Mouse (Mus musculus): Measurements from ENCODE around the gene Bpifb6. TPM values are rescaled to one million over a fixed set of nuclear protein-coding genes. Genes with fewer than 3 reads are reported as not detected.

Bpifb6 gene
- polyA plus RNA-seq, 1 experiment: 0.06 TPM

GRCm38 (mm10) chr2:153874745-153875144, 25.4 kb upstream of the Bpifb6 start, which contains the start of gene Bpifb2:
TSS of gene Bpifb2 (plus strand) at chr2:153875045.
- WGBS: 61% methylated on average over 9 of the region's 9 CpGs
- Histone ChIP-seq H3K27me3 (replicated peaks; ENCODE audit: control insufficient read depth, insufficient read depth, low read length) (no peaks in the 10 kb centered on the region), H3K4me1 (ENCODE audit: control insufficient read depth, insufficient read depth, low read length) (no peaks in the 10 kb centered on the region), H3K36me3 (ENCODE audit: control insufficient read depth, insufficient read depth, low read length) (no peaks in the 10 kb centered on the region), H3K4me3 (ENCODE audit: insufficient read depth, low read depth, low read length) (no peak within 1 kb of the TSS), H3K27ac (ENCODE audit: insufficient read depth, low read depth, low read length) (no peak within 1 kb of the TSS)
- no peak for DNase-seq
- no peak for TF ChIP-seq POLR2A (IDR thresholded peaks at IDR 0.05; ENCODE audit: low read depth, low read length)
- TF ChIP-seq CTCF (conservative IDR thresholded peaks at IDR 0.05; ENCODE audit: insufficient read depth, insufficient read length, low read depth, low read length): no peak

GRCm38 (mm10) chr2:153899111-153899510, 1.1 kb upstream of the Bpifb6 start:
- Histone ChIP-seq H3K4me3 (ENCODE audit: insufficient read depth, low read depth, low read length) (no peak overlapping the region), H3K27me3 (replicated peaks; ENCODE audit: control insufficient read depth, insufficient read depth, low read length) (no peaks in the 10 kb centered on the region), H3K4me1 (ENCODE audit: control insufficient read depth, insufficient read depth, low read length) (no peaks in the 10 kb centered on the region), H3K27ac (ENCODE audit: insufficient read depth, low read depth, low read length) (no peak overlapping the region), H3K36me3 (ENCODE audit: control insufficient read depth, insufficient read depth, low read length) (no peaks in the 10 kb centered on the region)
- 82% methylated on average over 5 of the region's 5 CpGs for WGBS
- TF ChIP-seq POLR2A (IDR thresholded peaks at IDR 0.05; ENCODE audit: low read depth, low read length) (no peak), CTCF (conservative IDR thresholded peaks at IDR 0.05; ENCODE audit: insufficient read depth, insufficient read length, low read depth, low read length) (no peak)
- DNase-seq: no peak

- 83% methylated on average over 6 of the region's 6 CpGs for WGBS
- Histone ChIP-seq H3K27me3 (replicated peaks; ENCODE audit: control insufficient read depth, insufficient read depth, low read length) (no peaks in the 10 kb centered on the region), H3K36me3 (ENCODE audit: control insufficient read depth, insufficient read depth, low read length) (no peaks in the 10 kb centered on the region), H3K27ac (ENCODE audit: insufficient read depth, low read depth, low read length) (no peak overlapping the region), H3K4me1 (ENCODE audit: control insufficient read depth, insufficient read depth, low read length) (no peaks in the 10 kb centered on the region), H3K4me3 (ENCODE audit: insufficient read depth, low read depth, low read length) (no peak overlapping the region)
- TF ChIP-seq CTCF (conservative IDR thresholded peaks at IDR 0.05; ENCODE audit: insufficient read depth, insufficient read length, low read depth, low read length) (no peak), POLR2A (IDR thresholded peaks at IDR 0.05; ENCODE audit: low read depth, low read length) (no peak)
- DNase-seq: no peak
Observed at GRCm38 (mm10) chr2:153902726-153903125, 2.5 kb downstream of the Bpifb6 start.

- no peak overlapping the region for H3K27ac ChIP-seq (ENCODE audit: insufficient read depth, low read depth, low read length)
- H3K27me3 ChIP-seq (replicated peaks; ENCODE audit: control insufficient read depth, insufficient read depth, low read length): no peaks in the 10 kb centered on the region
- 89% methylated on average over 4 of the region's 4 CpGs for WGBS
- H3K4me1 ChIP-seq (ENCODE audit: control insufficient read depth, insufficient read depth, low read length): no peaks in the 10 kb centered on the region
- no peak overlapping the region for H3K4me3 ChIP-seq (ENCODE audit: insufficient read depth, low read depth, low read length)
- H3K36me3 ChIP-seq (ENCODE audit: control insufficient read depth, insufficient read depth, low read length): no peaks in the 10 kb centered on the region
- no peak for DNase-seq
- TF ChIP-seq POLR2A (IDR thresholded peaks at IDR 0.05; ENCODE audit: low read depth, low read length): no peak
- no peak for TF ChIP-seq CTCF (conservative IDR thresholded peaks at IDR 0.05; ENCODE audit: insufficient read depth, insufficient read length, low read depth, low read length)
Observed at GRCm38 (mm10) chr2:153906626-153907025, 6.4 kb downstream of the Bpifb6 start.

- DNase-seq: peak; percentile 8
- Histone ChIP-seq H3K4me3 (ENCODE audit: insufficient read depth, low read depth, low read length) (no peak overlapping the region), H3K4me1 (ENCODE audit: control insufficient read depth, insufficient read depth, low read length) (no peaks in the 10 kb centered on the region), H3K27me3 (replicated peaks; ENCODE audit: control insufficient read depth, insufficient read depth, low read length) (no peaks in the 10 kb centered on the region), H3K36me3 (ENCODE audit: control insufficient read depth, insufficient read depth, low read length) (no peaks in the 10 kb centered on the region), H3K27ac (ENCODE audit: insufficient read depth, low read depth, low read length) (no peak overlapping the region)
- no peak for TF ChIP-seq POLR2A (IDR thresholded peaks at IDR 0.05; ENCODE audit: low read depth, low read length)
- no peak for TF ChIP-seq CTCF (conservative IDR thresholded peaks at IDR 0.05; ENCODE audit: insufficient read depth, insufficient read length, low read depth, low read length)
- WGBS: 42% methylated on average over 5 of the region's 5 CpGs
Observed at GRCm38 (mm10) chr2:153914151-153914550, 14.0 kb downstream of the Bpifb6 start.

GRCm38 (mm10) chr2:153917930-153918329, 17.7 kb downstream of the Bpifb6 start, which contains the start of gene Bpifb3:
TSS of gene Bpifb3 (plus strand) at chr2:153918230.
- no peaks in the 10 kb centered on the region for H3K36me3 ChIP-seq (ENCODE audit: control insufficient read depth, insufficient read depth, low read length)
- WGBS: 73% methylated on average over 8 of the region's 8 CpGs
- no peak for TF ChIP-seq POLR2A (IDR thresholded peaks at IDR 0.05; ENCODE audit: low read depth, low read length)
- TF ChIP-seq CTCF (conservative IDR thresholded peaks at IDR 0.05; ENCODE audit: insufficient read depth, insufficient read length, low read depth, low read length): no peak
- no peak for DNase-seq
- no peaks in the 10 kb centered on the region for H3K27me3 ChIP-seq (replicated peaks; ENCODE audit: control insufficient read depth, insufficient read depth, low read length)
- no peak within 1 kb of the TSS for H3K27ac ChIP-seq (ENCODE audit: insufficient read depth, low read depth, low read length)
- no peaks in the 10 kb centered on the region for H3K4me1 ChIP-seq (ENCODE audit: control insufficient read depth, insufficient read depth, low read length)
- no peak within 1 kb of the TSS for H3K4me3 ChIP-seq (ENCODE audit: insufficient read depth, low read depth, low read length)

- H3K27me3 ChIP-seq (replicated peaks; ENCODE audit: control insufficient read depth, insufficient read depth, low read length): no peaks in the 10 kb centered on the region
- H3K27ac ChIP-seq (ENCODE audit: insufficient read depth, low read depth, low read length): no peak overlapping the region
- WGBS: 84% methylated on average over 6 of the region's 6 CpGs
- DNase-seq: no peak
- TF ChIP-seq POLR2A (IDR thresholded peaks at IDR 0.05; ENCODE audit: low read depth, low read length) (no peak), CTCF (conservative IDR thresholded peaks at IDR 0.05; ENCODE audit: insufficient read depth, insufficient read length, low read depth, low read length) (no peak)
- H3K4me1 ChIP-seq (ENCODE audit: control insufficient read depth, insufficient read depth, low read length): no peaks in the 10 kb centered on the region
- H3K4me3 ChIP-seq (ENCODE audit: insufficient read depth, low read depth, low read length): no peak overlapping the region
- no peaks in the 10 kb centered on the region for H3K36me3 ChIP-seq (ENCODE audit: control insufficient read depth, insufficient read depth, low read length)
Observed at GRCm38 (mm10) chr2:153921246-153921645, 21.1 kb downstream of the Bpifb6 start.

Measured in kidney, adult 2 months (tissue).